Mouse (Mus musculus) adrenal gland, postnatal 10 days (tissue): ENCODE results near the gene Cep57l1. TPM values are rescaled to one million over a fixed set of nuclear protein-coding genes. Genes with fewer than 3 reads are reported as not detected.
A peak's percentile ranks its signal among the peaks of the same experiment; 100 is the strongest.

Source experiments
- DNase-seq: peaks from one replicate; pipeline ENCODE4 v3.0.0; 2021; ENCODE audit warnings: mixed read lengths
- total RNA-seq, 2 experiments: library from RNA; stranded (reverse); gene quantifications; 2 replicates each; pipeline ENCODE4 v1.2.3; 2021

Gene Cep57l1
- total RNA-seq, 2 experiments from 2014 or later, result 8.8 to 10.2 TPM

GRCm38 (mm10) chr10:41737245-41737644 lies 72.4 kb downstream of the Cep57l1 start:
- DNase-seq, result no peak

DNA sequence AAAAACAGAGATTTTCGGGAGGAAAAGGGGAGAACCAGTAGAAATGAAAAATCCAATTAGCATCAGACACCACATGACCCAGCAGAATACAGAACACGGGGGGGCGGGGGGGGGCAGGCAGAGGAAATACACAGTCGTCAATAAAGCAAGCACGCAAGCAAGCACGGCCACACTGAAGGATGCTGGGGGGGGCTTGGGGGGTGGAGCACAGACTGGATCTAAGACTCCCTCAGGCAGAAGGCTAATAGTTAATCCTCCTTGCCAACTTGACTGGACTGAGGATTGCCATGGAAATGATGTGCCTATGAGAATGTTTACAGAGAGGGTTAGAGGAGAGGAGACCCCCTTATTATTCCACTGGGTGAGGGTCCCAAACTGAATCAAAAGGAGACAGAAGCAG lies 74.3 kb downstream of the Cep57l1 start:
- DNase-seq, result no peak

GRCm38 (mm10) chr10:41733214-41733613 lies 76.5 kb downstream of the Cep57l1 start:
- no peak for DNase-seq

GRCm38 (mm10) chr10:41731932-41732331 lies 77.7 kb downstream of the Cep57l1 start:
- DNase-seq, result peak; percentile 13

DNA sequence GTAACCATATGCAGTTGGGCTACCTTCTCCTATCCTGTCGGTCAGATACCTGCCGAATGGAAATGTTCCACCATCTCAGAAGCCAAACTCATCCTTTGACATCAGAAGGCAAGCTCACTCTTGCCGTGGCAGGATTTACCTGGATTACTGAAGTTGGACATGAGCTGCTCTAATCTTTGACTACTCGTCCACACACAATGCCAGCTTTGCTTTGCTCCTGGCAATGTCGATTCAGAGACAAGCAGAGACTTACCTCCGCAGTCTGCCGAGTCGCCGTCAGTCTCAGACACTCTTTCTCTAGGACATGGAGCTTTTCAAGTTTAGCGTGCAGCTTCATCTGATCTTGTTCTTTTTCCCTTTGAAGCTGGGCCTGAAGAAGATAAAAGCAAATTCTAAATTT lies 78.9 kb downstream of the Cep57l1 start:
- no peak for DNase-seq

GRCm38 (mm10) chr10:41726215-41726614 lies 83.5 kb downstream of the Cep57l1 start:
- DNase-seq, result peak; percentile 55

GRCm38 (mm10) chr10:41719587-41719986 lies 90.1 kb downstream of the Cep57l1 start:
- no peak for DNase-seq

DNA sequence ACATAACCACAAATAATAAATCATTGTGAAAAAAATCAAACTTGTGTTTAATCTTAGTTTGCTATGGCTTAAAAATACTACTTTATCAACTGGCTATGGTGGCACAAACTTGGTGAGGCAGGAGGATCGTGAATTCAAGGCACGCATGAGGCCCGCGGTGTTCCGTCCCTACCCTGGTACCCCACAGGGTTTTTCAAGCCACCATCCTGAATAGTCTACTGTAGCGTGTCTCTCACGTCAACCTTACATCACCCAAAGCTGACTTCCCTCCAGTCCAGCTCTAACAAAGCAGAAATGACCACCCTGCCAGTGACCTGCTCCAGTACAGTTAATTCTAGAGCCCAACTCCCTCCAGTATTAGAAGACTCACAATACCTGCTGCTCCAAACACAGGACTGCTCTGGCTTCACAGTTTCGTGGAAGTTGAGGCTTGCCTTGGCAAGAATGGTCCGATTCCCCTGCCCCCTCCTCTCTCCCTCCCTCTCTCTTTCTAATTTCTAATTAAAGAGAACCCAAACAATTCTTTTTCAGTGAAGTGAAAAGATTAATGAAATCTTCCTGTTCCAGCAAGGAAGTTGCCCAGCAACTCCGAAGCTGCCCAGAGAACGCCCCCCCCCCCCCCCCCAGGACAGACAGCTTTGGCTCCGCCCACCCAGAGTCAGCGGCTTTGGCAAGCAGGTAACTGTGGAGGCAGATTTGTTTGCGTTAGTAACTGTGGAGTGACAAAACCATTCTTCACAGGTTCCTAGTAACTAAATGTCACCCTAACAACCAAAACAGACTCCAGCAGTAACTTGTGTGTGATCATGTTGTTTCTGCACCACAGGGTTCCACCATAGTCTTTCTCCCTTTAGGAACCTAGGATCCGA lies 93.4 kb downstream of the Cep57l1 start, which contains the start of gene Ccdc162:
TSS of gene Ccdc162 (minus strand) at position 606 of the 869 bp plus-strand sequence.
- DNase-seq, result no peak

DNA sequence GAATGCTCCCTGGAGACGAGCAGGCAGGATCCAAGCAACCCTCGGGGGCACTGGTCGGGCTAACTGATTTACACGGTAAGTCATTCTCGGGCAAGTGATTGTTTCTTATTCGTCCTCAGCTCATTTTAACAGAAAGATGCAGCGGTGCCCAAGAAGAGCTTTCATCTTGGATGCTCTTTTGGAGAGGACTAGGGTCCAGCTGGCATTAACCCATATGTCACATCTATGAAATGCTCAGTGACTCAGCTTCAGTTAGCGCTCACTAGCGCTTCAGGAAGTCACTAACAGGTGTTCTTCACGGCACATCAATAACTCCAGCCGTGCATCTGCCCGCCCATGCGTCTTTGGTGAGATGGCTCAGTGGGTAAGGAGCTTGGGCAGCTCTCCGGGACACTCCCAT lies 94.1 kb downstream of the Cep57l1 start:
- DNase-seq, result no peak

DNA sequence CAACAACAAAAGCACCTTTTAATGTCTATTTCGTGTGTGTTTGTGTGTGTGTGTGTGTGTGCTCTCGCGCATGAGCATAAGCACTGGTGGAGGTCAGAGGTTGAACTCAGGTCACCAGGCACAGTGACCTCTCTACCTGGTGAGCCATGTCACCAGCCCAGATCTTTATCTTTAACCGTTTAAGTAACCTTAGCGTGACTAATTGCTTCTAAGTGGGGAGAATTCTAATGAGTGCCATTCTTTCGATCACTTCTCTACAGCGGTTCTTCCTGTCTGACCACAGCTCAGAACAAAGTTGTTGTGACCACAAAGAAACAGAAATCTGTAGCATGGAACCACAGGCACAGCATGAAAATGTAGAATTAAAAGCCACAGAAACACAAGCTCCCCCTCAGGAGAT lies 98.2 kb downstream of the Cep57l1 start:
- no peak for DNase-seq

- no peak for DNase-seq
Observed at GRCm38 (mm10) chr10:41710773-41711172, 98.9 kb downstream of the Cep57l1 start.

DNA sequence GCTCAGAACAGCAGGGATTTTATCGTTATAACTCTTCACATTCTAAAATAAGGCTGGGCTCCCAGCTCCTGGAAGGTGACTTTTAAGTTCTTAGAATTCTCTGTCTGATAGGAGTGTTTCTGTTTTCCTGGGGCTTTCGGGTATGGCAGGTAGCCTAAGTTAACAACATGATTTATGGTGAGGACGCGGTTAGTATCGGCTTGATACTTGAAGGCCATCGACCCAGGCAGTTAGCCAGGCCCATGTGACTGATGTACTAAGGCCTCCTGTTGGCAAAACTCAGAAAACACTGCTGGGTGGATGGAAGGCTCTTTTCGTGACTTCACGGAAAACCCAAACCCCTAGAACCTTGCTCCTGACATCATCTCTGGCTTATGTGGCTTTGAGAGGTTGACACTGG lies 100.3 kb downstream of the Cep57l1 start:
- DNase-seq, result peak; percentile 81

- DNase-seq, result no peak
Observed at GRCm38 (mm10) chr10:41699669-41700068, 110.0 kb downstream of the Cep57l1 start.

DNA sequence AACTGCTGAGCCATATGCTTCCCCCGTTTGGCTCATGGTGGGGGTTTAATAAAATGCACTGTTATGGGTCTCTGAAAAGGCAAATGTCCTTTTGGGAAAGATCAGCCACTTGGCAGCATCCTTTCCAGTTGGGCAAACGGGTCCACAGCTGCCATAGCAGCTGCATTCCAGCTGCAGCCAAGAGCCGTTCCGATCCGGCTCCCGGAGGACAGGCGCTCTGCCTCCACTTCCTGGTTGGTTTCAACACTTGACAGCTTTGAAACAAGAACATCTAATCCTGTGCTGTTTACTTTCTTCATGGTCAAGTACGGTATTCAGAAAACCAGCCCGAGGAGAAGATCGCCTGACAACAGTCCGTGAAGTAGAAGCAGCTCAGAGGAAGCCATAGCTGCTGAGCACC lies 112.6 kb downstream of the Cep57l1 start:
- peak; percentile 30 for DNase-seq

DNA sequence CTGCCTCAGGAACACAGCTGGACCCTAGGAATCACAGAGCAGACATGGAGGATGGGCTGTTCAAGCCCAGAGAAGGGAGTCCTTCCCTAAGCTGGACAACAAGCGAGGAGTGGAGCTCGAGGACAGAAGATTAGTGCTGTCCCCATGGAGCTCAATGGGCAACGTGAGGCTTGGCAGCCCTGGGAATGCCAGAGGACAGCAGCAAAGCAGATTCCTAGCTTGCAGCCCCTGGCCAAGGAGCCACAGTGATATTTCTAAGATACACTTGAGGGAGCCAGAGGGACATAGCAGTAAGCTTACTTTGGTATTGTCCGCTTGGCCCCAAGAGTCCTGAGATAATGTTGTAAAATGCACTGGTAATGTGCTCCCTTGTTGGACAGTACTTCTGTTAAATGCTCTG lies 118.7 kb downstream of the Cep57l1 start:
- no peak for DNase-seq

DNA sequence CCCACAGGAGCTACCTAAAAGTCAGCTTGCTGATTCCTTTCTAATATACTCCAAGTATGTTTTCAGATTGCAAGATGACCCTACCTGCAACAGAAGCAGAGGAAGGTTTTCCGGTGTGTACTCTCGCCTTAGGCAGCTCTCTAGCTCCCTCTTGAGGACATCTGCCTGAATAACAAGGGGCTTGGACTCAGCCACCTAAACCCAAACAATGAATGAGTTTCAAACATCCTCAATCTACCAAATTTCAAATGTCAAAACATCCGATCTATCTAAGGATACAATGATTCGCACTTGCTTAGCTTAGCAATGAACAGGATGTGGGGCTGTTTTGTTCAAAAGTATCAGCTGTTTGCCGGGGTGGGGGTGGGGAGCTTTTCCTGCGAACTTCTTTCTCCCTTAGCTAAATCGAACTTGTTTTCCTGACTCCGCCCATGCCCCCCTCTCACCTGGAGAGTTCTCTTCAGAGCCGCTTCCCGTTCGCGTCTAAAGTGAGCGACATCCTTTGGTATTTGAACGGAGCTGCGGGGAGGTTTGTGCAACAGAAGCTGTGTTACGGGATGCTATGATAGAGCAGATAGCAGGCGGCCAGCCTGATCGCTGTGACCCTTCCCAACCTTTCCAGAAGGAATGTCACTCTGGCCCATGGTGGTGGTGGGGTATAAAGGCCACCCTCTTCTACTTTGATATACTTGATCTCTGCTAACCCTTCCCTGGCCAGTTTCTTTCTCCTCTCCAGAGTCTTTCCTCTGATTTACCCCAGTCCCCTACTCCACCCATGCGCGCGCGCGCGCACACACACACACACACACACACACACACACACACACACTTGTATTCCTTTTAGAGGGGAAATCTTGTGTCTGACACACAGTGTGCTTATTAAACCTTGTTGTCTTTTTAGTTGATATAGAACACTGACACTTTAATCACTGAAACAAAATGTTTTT lies 119.5 kb downstream of the Cep57l1 start:
- DNase-seq, result peak; percentile 78

GRCm38 (mm10) chr10:41684548-41684996 lies 125.1 kb downstream of the Cep57l1 start:
- peak; percentile 14 for DNase-seq

GRCm38 (mm10) chr10:41682546-41683393 lies 126.9 kb downstream of the Cep57l1 start:
- peak; percentile 91 for DNase-seq

- peak; percentile 81 for DNase-seq
Observed at GRCm38 (mm10) chr10:41678746-41679360, 130.8 kb downstream of the Cep57l1 start.

DNA sequence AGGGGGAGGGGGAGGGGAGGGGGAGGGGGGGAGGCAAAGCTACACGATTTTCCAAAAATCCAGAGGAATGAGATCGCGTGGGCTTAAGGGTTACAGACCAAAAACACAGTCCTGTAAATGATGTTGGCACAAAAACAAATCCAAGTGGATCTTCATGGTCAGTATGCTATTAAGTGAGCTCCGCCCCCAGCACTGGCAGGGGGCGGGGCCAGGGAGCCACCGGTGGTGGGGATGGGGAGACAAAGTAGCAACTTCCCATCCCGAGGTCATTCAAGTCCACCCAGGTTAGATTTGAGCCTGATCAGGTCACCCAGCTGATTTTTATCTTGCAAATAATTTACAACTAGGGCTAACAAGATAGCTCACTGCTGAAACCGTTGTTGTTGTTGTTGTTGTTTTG lies 132.3 kb downstream of the Cep57l1 start:
- no peak for DNase-seq

GRCm38 (mm10) chr10:41676661-41677061 lies 133.0 kb downstream of the Cep57l1 start:
- no peak for DNase-seq
